Mouse (Mus musculus) megakaryocyte, embryonic 14.5 days (primary cell): ENCODE measurements around the gene Sp4.

Experiments
- FLI1 ChIP-seq: IDR thresholded peaks from 2 replicates; pipeline ENCODE4 v1.6.1; 2012; ENCODE audit warnings: low read length, inconsistent platforms, mixed read lengths
- GATA1 ChIP-seq: IDR thresholded peaks from 3 replicates; pipeline ENCODE4 v1.6.1; 2012; ENCODE audit warnings: mixed read lengths, low read length, inconsistent platforms, borderline replicate concordance

DNA sequence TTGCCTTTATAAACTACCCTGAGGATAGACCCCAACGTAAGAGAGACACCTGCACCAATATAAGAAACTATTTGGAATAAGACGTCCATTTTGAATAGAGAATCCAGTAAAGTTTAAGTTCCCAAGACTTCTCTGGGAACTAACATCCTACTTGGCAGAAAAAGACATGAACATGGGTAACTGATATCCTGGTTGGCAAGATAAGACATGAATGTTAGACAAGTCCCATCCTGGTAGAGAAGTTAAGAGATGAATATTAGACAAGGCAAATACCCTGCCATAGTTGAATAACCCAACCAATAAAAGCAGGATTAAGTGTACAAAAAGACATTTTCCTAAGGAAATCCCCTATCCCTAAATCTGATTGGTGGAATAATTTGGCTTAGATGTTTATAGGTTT is 26.3 kb upstream of the Sp4 start:
- TF ChIP-seq GATA1 = no peak
- no peak for TF ChIP-seq FLI1
